Mouse (Mus musculus) heart, embryonic 13.5 days (tissue): ENCODE data around the gene Krt35. TPM values are rescaled to one million over a fixed set of nuclear protein-coding genes. Genes with fewer than 3 reads are reported as not detected.

Experiments
- ATAC-seq: fragments of 200-750 bp; cut with Nextera tagmentation; 2 replicates; pipeline ENCODE4 v1.8.0; 2017; ENCODE audit warnings: moderate TSS enrichment; ENCODE audit not compliant: insufficient number of reproducible peaks, low FRiP score, low TSS enrichment; ENCODE audit errors: extremely low read depth
- H3K27ac ChIP-seq: fragments of 300-500 bp; sonication (generic); replicated peaks from 2 replicates; pipeline ENCODE4 v1.5.1; 2015; ENCODE audit warnings: moderate library complexity, mild to moderate bottlenecking, inconsistent platforms
- H3K27me3 ChIP-seq: fragments of 300-500 bp; sonication (generic); replicated peaks from 2 replicates; pipeline ENCODE4 v1.6.1; 2015; ENCODE audit warnings: mild to moderate bottlenecking, inconsistent platforms
- H3K36me3 ChIP-seq: fragments of 300-500 bp; sonication (generic); 2 replicates; pipeline ENCODE4 v1.6.1; 2015; ENCODE audit warnings: mild to moderate bottlenecking, inconsistent platforms
- H3K4me1 ChIP-seq: fragments of 300-500 bp; sonication (generic); 2 replicates; pipeline ENCODE4 v1.6.1; 2015; ENCODE audit warnings: inconsistent platforms
- H3K4me2 ChIP-seq: fragments of 300-500 bp; sonication (generic); 2 replicates; pipeline ENCODE4 v1.6.1; 2015; ENCODE audit warnings: inconsistent platforms, mild to moderate bottlenecking, moderate library complexity
- H3K4me3 ChIP-seq: fragments of 300-500 bp; sonication (generic); 2 replicates; pipeline ENCODE4 v1.5.1; 2015; ENCODE audit warnings: moderate library complexity, mild to moderate bottlenecking, inconsistent platforms
- H3K9ac ChIP-seq: fragments of 300-500 bp; sonication (generic); 2 replicates; pipeline ENCODE4 v1.6.1; 2015; ENCODE audit warnings: inconsistent platforms, mild to moderate bottlenecking, moderate library complexity
- H3K9me3 ChIP-seq: fragments of 300-500 bp; sonication (generic); 2 replicates; pipeline ENCODE4 v1.6.1; 2016; ENCODE audit warnings: inconsistent platforms
- WGBS: fragments of 180-500 bp; shearing (Covaris S2); methylation state at CpG from one replicate; pipeline ENCODE4 v1.1.7; 2015; ENCODE audit warnings: mixed read lengths; 5-methylcytosine and 5-hydroxymethylcytosine counted together
- polyA plus RNA-seq: library from polyadenylated mRNA; unstranded; fragments of >200 nt; fragmentation: Nextera tagmentation; extraction: Ambion mirVana; gene quantifications from 2 replicates; pipeline ENCODE4 v1.2.1, GENCODE M21; 2015

The Krt35 gene
- polyA plus RNA-seq, 1 experiment from 2014 or later: not detected

DNA sequence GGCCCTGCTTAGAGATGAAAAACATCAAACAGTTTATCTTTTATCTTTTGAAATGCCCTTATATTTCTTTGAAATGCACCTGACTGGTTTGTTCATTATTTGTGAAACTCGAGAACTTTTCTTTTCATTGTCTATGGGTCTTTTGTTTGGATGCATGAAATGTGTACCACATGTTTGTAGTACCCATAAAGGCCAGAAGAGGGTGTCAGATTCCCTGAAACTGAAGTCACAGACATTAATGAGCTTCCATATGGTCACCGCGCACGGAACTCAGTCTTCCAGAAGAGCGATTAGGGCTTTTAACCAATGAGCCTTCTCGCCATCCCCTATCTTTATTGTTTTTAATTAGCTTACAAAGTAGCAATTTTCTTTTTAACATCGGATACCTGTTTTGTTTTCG lies 37.2 kb downstream of the Krt35 start:
- Histone ChIP-seq H3K9ac (no peak overlapping the region), H3K27me3 (0 out of 2 replicates have a peak, but pooled peaks cover 3% of the 10 kb centered on the region), H3K27ac (no peak overlapping the region), H3K9me3 (no peaks in the 10 kb centered on the region), H3K4me1 (no peaks in the 10 kb centered on the region), H3K36me3 (no peaks in the 10 kb centered on the region), H3K4me2 (no peak overlapping the region), H3K4me3 (no peak overlapping the region)
- 71% methylated on average over 8 of the region's 8 CpGs for WGBS
- no peak for ATAC-seq

DNA sequence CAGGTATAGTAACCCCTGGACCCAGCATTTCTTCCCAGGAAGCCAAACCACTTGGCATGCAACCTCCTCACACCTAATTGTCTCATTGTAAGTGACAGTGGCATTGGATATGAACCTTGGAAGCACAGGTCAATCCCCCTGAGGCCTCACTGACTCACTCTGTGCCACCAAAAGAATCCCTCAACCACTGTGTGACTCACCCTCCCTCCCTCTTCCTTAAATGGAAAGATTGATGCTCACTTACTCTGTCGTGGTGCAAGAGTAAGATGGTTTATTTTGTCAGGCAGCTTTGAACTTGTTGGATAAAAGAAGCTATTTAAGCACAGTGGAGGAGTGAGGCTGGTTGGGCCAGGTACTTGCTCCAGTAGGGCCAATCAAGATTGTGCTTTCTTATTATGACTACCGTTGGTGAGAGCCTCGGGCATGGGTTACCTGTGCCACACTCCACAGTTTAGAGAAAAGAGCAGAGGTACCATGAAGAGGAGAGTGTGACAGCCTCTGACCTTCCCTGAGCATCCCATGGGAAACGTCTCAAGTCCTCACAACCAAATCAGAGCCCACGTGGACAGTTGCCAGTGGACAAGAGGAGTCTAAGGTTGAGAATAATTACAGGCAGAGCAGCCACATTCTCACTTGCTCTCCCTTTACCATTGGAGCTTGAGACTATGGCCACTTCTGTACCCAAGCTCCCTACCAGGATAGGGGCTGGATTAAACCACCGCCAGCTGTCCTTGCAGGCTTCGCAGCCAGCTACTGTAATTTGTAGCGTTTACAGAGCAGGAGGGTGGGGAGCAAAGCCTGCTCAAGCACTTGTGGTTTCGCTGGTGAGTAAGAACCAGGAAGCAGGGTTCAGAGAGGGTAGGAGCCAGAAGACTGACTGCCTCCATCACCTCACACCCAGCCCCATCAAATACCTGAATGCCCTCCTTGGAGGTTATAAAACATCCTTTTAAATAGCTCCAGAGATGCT lies 40.1 kb downstream of the Krt35 start:
- H3K36me3 ChIP-seq: no peaks in the 10 kb centered on the region
- H3K9ac ChIP-seq: no peak overlapping the region
- no peak for ATAC-seq
- H3K9me3 ChIP-seq: no peaks in the 10 kb centered on the region
- WGBS: 60% methylated on average over 9 of the region's 9 CpGs
- H3K4me2 ChIP-seq: no peak overlapping the region
- no peak overlapping the region for H3K27ac ChIP-seq
- H3K4me3 ChIP-seq: no peak overlapping the region
- no peaks in the 10 kb centered on the region for H3K4me1 ChIP-seq
- H3K27me3 ChIP-seq: 0 out of 2 replicates have a peak, but pooled peaks cover 3% of the 10 kb centered on the region

DNA sequence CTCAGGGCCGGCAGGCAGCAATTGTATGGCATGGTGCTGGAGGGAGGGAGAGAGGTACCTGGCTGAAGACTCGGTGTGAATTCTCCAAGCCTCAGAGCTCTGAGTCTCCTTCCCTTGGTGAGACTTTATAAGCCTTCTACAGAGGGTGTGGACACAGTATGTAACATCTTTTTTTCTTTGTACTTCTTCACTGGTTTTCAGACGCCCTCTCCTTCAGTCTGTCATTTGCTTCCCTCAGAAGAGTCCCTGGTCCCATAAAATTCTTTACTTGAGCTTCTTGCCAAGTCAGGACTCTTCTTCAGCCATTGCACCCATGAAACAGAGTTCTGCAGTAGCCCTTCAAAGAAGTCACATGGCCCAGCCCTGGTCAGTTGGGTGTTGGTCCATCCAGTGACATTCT lies 45.6 kb downstream of the Krt35 start, which contains the start of gene Krt31:
Krt31 (minus strand) TSS at position 101 of the 400 bp plus-strand sequence.
- WGBS: 80% methylated on average over 3 of the region's 3 CpGs
- Histone ChIP-seq H3K4me2 (no peak within 1 kb of the TSS), H3K27ac (no peak within 1 kb of the TSS), H3K4me3 (no peak within 1 kb of the TSS), H3K9me3 (no peaks in the 10 kb centered on the region), H3K9ac (no peak within 1 kb of the TSS), H3K4me1 (peaks cover 15% of the 10 kb centered on the region), H3K27me3 (no peaks in the 10 kb centered on the region), H3K36me3 (no peaks in the 10 kb centered on the region)
- no peak for ATAC-seq

DNA sequence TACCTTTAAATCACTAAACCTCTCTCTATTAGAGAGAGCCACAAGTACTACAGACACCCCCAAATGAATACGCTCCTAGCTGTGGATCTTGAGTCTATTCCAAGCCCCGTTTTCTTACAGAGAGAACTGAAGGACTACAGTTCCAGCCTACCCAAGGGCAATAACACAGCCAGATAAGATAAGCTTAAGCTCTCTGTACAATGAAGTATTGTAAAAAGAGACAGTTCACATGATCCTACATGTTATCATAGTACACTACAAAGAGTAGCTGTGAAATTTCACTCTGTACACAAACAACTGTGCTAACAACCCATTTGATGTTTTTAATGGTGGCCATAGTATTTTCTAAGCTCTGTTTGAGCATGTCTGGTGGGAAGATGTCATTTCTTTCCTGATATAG lies 48.8 kb downstream of the Krt35 start:
- Histone ChIP-seq H3K4me1 (peaks cover 15% of the 10 kb centered on the region), H3K4me2 (no peak overlapping the region), H3K9me3 (no peaks in the 10 kb centered on the region), H3K4me3 (no peak overlapping the region), H3K27ac (no peak overlapping the region), H3K9ac (no peak overlapping the region), H3K36me3 (no peaks in the 10 kb centered on the region), H3K27me3 (no peaks in the 10 kb centered on the region)
- WGBS: 43% methylated on average over 2 of the region's 2 CpGs
- ATAC-seq: no peak

DNA sequence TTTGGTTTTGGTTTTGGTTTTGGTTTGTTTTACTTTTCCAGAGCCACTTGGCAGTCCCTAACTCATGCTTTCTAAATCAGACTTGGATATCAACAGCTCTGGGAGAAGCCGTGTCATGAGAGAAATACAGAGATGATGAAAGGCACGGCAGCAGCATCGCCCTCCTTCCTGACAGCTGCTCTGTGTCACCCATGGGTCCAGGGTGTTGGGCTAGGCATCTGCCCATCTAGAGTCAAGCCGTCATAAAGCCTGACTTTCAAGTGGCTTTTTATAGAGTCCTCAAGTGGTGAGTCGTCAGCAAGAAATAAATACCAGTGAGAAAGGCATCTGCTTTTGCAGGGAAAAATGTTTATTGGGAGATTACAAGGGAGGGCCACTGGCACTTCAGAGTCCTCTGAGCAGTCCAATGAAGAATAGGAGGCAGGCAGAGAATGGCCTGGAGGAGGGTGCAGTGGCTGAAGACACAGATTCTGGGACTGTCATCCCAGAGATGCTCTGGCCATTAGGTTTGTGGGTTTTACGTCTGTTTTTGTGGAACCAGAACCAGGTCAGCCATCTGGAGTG lies 49.7 kb downstream of the Krt35 start:
- Histone ChIP-seq H3K36me3 (no peaks in the 10 kb centered on the region), H3K4me2 (peak overlapping the region; percentile 46), H3K9ac (no peak overlapping the region), H3K27ac (no peak overlapping the region), H3K9me3 (no peaks in the 10 kb centered on the region), H3K4me3 (no peak overlapping the region), H3K27me3 (no peaks in the 10 kb centered on the region), H3K4me1 (peaks cover 15% of the 10 kb centered on the region)
- no peak for ATAC-seq
- 35% methylated on average over 6 of the region's 6 CpGs for WGBS

Other genes with a start within 250 kb of the Krt35 start
- not detected in 2 replicates for gene Krtap4-16, start 244.6 kb downstream of the Krt35 start, polyA plus RNA-seq
- gene Gm11568, start 238.3 kb downstream of the Krt35 start, polyA plus RNA-seq: not detected in 2 replicates
- gene Gm11559, start 231.8 kb downstream of the Krt35 start, polyA plus RNA-seq: not detected in 2 replicates
- gene Krtap9-1, start 222.9 kb downstream of the Krt35 start, polyA plus RNA-seq: not detected in 2 replicates
- not detected in 2 replicates for gene Gm11567, start 217.1 kb downstream of the Krt35 start, polyA plus RNA-seq
- gene Krtap31-1, start 188.3 kb downstream of the Krt35 start, polyA plus RNA-seq: not detected in 2 replicates
- not detected in 2 replicates for gene Gm11565, start 181.5 kb downstream of the Krt35 start, polyA plus RNA-seq
- not detected in 2 replicates for gene Krtap31-2, start 159.9 kb downstream of the Krt35 start, polyA plus RNA-seq
- not detected in 2 replicates for gene Krtap9-5, start 147.8 kb downstream of the Krt35 start, polyA plus RNA-seq
- not detected in 2 replicates for gene Krtap29-1, start 117.2 kb downstream of the Krt35 start, polyA plus RNA-seq
- not detected in 2 replicates for gene Krtap16-1, start 109.6 kb downstream of the Krt35 start, polyA plus RNA-seq
- gene Krtap17-1, start 102.2 kb downstream of the Krt35 start, polyA plus RNA-seq: not detected in 2 replicates
- not detected in 2 replicates for gene Krt33a, start 80.0 kb downstream of the Krt35 start, polyA plus RNA-seq
- not detected in 2 replicates for gene Krt33b, start 66.4 kb downstream of the Krt35 start, polyA plus RNA-seq
- gene Krt34, start 54.7 kb downstream of the Krt35 start, polyA plus RNA-seq: not detected in 2 replicates
- not detected in 2 replicates for gene Krt31, start 45.7 kb downstream of the Krt35 start, polyA plus RNA-seq
- gene Krt32, start 8.0 kb downstream of the Krt35 start, polyA plus RNA-seq: not detected in 2 replicates
- not detected in 2 replicates for gene Krt36, start 9.4 kb upstream of the Krt35 start, polyA plus RNA-seq
- gene Krt13, start 25.3 kb upstream of the Krt35 start, polyA plus RNA-seq: not detected in 2 replicates
- gene Krt15, start 39.7 kb upstream of the Krt35 start, polyA plus RNA-seq: 1.2 and 1.5 TPM in 2 replicates
- gene Krt19, start 52.4 kb upstream of the Krt35 start, polyA plus RNA-seq: 72.6 and 74.0 TPM in 2 replicates
- not detected in 2 replicates for gene Krt9, start 97.0 kb upstream of the Krt35 start, polyA plus RNA-seq
- 3.0 and 3.1 TPM in 2 replicates for gene Krt14, start 111.3 kb upstream of the Krt35 start, polyA plus RNA-seq
- gene Krt16, start 152.7 kb upstream of the Krt35 start, polyA plus RNA-seq: not detected in 2 replicates
- gene Krt17, start 164.8 kb upstream of the Krt35 start, polyA plus RNA-seq: 2.3 and 3.0 TPM in 2 replicates
- not detected in 2 replicates for gene Krt42, start 173.6 kb upstream of the Krt35 start, polyA plus RNA-seq
- 1,570 and 1,681 TPM in 2 replicates for gene Eif1, start 223.6 kb upstream of the Krt35 start, polyA plus RNA-seq
- not detected in 2 replicates for gene Gast, start 238.2 kb upstream of the Krt35 start, polyA plus RNA-seq